Comparison of ENCODE assay signal across 9 mouse cellular contexts in the genomic region with DNA sequence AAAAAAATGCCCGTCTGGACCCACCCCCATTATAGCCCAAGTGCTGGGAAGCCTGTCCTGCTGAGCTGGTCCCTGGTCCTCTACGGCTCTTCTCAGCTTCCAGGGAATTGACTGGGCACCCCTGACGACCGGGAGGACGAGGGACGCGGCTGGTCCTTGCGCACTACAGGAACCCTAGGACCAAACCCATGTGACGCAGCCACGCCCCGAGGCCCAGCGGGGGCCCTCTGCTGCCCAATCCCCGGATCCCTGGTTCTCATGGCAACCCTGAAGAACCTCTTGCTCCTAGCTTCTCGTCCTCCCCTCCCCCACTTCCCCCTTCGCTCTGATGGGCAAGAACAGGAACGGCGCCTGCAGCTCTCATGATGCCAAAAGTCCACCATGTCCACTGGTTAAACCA. TPM values are rescaled to one million over a fixed set of nuclear protein-coding genes. Genes with fewer than 3 reads are reported as not detected.
DNase-seq lines count a peak whose midpoint lies in the region; ATAC-seq lines count a peak whose summit lies in the region.
"Had no signal": no experiment of that assay in that cellular context is flagged by ENCODE, and none has a peak within 500 bp of the region (broad histone marks: within the 10 kb centered on the region; RNA-seq: fewer than 3 reads in every experiment).

No protein-coding gene starts in this region.

- no peaks in the 10 kb centered on the region for H3K4me1 ChIP-seq in heart, embryonic 11.5 days (ENCODE audit: control insufficient read depth, insufficient read depth, low read length)

- intact Hi-C loops in left cerebral cortex, postnatal 10 days (cut with DNase I) = loop anchor here (5.0 to 10.0 kb wide), 3 partner anchors 266 to 511 kb away; no protein-coding TSS in a partner anchor

- no peak overlapping the region for H3K9ac ChIP-seq in heart, embryonic 11.5 days (ENCODE audit: low read depth, low read length)

- whole genome bisulfite sequencing in heart, embryonic 11.5 days (ENCODE audit: insufficient replicate concordance) = 59% methylated on average over 17 of the region's 17 CpGs

- peak overlapping the region; percentile 60 for H3K4me2 ChIP-seq in heart, embryonic 11.5 days

- peaks cover 37% of the 10 kb centered on the region for H3K36me3 ChIP-seq in heart, embryonic 11.5 days (ENCODE audit: control insufficient read depth, insufficient read depth, low read length)

- peaks cover 70% of the 10 kb centered on the region for H3K27me3 ChIP-seq in heart, embryonic 11.5 days (ENCODE audit: control insufficient read depth, insufficient read depth, low read length)
- H3K27me3 ChIP-seq: CH12.LX had no signal

- no peak overlapping the region for H3K27ac ChIP-seq in heart, embryonic 11.5 days (ENCODE audit: low read depth, low read length)

- peak overlapping the region; percentile 13; the same call in 1 of the 2 replicates for H3K4me3 ChIP-seq in heart, embryonic 11.5 days (ENCODE audit: low read depth, low read length)

- peak; percentile 33; the same call in 1 of the 2 replicates for ATAC-seq in heart, embryonic 11.5 days (replicated peaks; ENCODE audit: insufficient number of reproducible peaks, low FRiP score, low TSS enrichment)

- no peak for DNase-seq in heart, postnatal 4 days
- peak; percentile 66 to 72 for DNase-seq in cerebellum, adult 18-20 months
- peak; percentile 42 to 63 for DNase-seq in frontal cortex, postnatal 14 days (ENCODE audit: low spot score in 2 of 2)
- peak; percentile 62 to 77 for DNase-seq in left cerebral cortex, postnatal 10 days (ENCODE audit: extremely low spot score in 1 of 2, low spot score in 2 of 2)
- DNase-seq in retina, postnatal 1 day = peak; percentile 64
- DNase-seq in urinary bladder, postnatal 36 days (ENCODE audit: low spot score in 2 of 2) = no peak
- DNase-seq in spleen, postnatal 10 days (ENCODE audit: low spot score in 2 of 2) = no peak

- peaks cover 9% of the 10 kb centered on the region for H3K9me3 ChIP-seq in heart, embryonic 11.5 days (replicated peaks; ENCODE audit: control insufficient read depth, low read length)

RNA-seq across cellular contexts. Expression of gene Grb10, which starts 11.8 kb away (rescaled TPM):
- 263 and 402 TPM in 2 replicates for polyA plus RNA-seq in heart, embryonic 11.5 days (2014; fragmentation: Nextera tagmentation; extraction: Ambion mirVana)
- 100 to 1,000 TPM; 356 to 401 TPM for total RNA-seq in heart, postnatal 4 days (2021)
- total RNA-seq in left cerebral cortex, postnatal 10 days (2021) = 10 to 100 TPM; 48.5 to 48.6 TPM

Comparison
In these comparisons a context has a peak if more than half of its experiments do, and no peak if none do; other contexts are left out.
1. DNase-seq: peak in cerebellum, adult 18-20 months (2 of 2), frontal cortex, postnatal 14 days (2 of 2), left cerebral cortex, postnatal 10 days (2 of 2) and retina, postnatal 1 day (single experiment); none in heart, postnatal 4 days (single experiment), urinary bladder, postnatal 36 days (0 of 2) and spleen, postnatal 10 days (0 of 2).
2. RNA of gene Grb10, which starts 11.8 kb away (total RNA-seq): 356 to 401 TPM in heart, postnatal 4 days; 48.5 to 48.6 TPM in left cerebral cortex, postnatal 10 days; every median in the first group is over 4 times any median in the second.